Comparison of ENCODE assay signal across 16 mouse cellular contexts in the genomic region with DNA sequence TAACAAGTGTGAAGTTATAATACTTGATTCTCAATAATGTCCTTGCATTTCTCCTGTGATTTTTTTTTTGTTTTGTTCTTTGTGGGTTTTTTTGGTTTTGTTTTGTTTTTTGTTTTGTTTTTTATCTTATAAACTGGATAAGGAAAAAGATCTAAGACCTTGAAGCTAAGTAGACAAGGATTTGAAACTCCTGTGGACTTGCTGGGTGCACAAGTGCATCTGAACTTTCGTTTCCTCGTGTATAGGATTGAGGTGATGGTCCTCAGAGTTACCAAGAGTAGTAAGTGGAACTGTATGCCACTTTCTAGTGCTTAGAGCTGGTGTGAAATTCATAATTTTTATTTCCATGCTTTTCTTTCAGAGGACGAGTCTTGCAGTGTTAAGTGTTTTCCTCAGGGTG.
"Had no signal": no experiment of that assay in that cellular context is flagged by ENCODE, and none has a peak within 500 bp of the region (broad histone marks: within the 10 kb centered on the region; RNA-seq: fewer than 3 reads in every experiment).

No protein-coding gene starts in this region.

- H3K9me3 ChIP-seq: liver, embryonic 15.5 days; midbrain, embryonic 10.5 days; midbrain, embryonic 12.5 days; neural tube, embryonic 13.5 days; neural tube, embryonic 15.5 days had no signal

- H3K27me3 ChIP-seq: liver, embryonic 15.5 days; midbrain, embryonic 12.5 days; neural tube, embryonic 13.5 days; neural tube, embryonic 15.5 days had no signal

- DNase-seq: lung, adult 18-20 months; lung, embryonic 14.5 days; lung, postnatal 10 days; lung, postnatal 4 days; midbrain, embryonic 14.5 days; right cerebral cortex, postnatal 14 days; thymus, adult 18-20 months; thymus, postnatal 14 days; thymus, postnatal 36 days had no signal

- H3K27ac ChIP-seq: liver, embryonic 15.5 days; midbrain, embryonic 10.5 days; midbrain, embryonic 12.5 days; neural tube, embryonic 13.5 days; neural tube, embryonic 15.5 days had no signal

- ATAC-seq: midbrain, embryonic 16.5 days had no signal

- H3K4me2 ChIP-seq: liver, embryonic 15.5 days; lung, embryonic 14.5 days; midbrain, embryonic 12.5 days; neural tube, embryonic 13.5 days; neural tube, embryonic 15.5 days had no signal

- H3K9ac ChIP-seq: liver, embryonic 15.5 days; lung, embryonic 14.5 days; midbrain, embryonic 12.5 days; neural tube, embryonic 15.5 days had no signal

- H3K4me3 ChIP-seq: liver, embryonic 15.5 days; midbrain, embryonic 10.5 days; midbrain, embryonic 12.5 days; myocyte; neural tube, embryonic 13.5 days; neural tube, embryonic 15.5 days had no signal
